Mouse (Mus musculus): ENCODE results near the gene Gm48551. TPM values are rescaled to one million over a fixed set of nuclear protein-coding genes. Genes with fewer than 3 reads are reported as not detected.

Gm48551 gene
- total RNA-seq, 2 experiments from 2014 or later, result 4.4 to 6.1 TPM

- no peak for DNase-seq (ENCODE audit: low spot score in 2 of 2)
- Histone ChIP-seq H3K27ac (no peak overlapping the region), H3K4me3 (no peak overlapping the region)
- TF ChIP-seq CTCF (conservative IDR thresholded peaks at IDR 0.05), result no peak
These were observed 20.6 kb upstream of the Gm48551 start for GRCm38 (mm10) chr10:81363436-81364346.

GRCm38 (mm10) chr10:81364666-81365065 is 19.6 kb upstream of the Gm48551 start:
- no peak for TF ChIP-seq CTCF (conservative IDR thresholded peaks at IDR 0.05)
- peak overlapping the region; percentile 19; the same call in 1 of the 2 replicates for H3K27ac ChIP-seq

GRCm38 (mm10) chr10:81365073-81365472 is 19.2 kb upstream of the Gm48551 start:
- no peak overlapping the region for H3K4me3 ChIP-seq
- no peak for TF ChIP-seq CTCF (conservative IDR thresholded peaks at IDR 0.05)
- no peak for DNase-seq (ENCODE audit: low spot score in 2 of 2)
- H3K27ac ChIP-seq, result peak overlapping the region; percentile 19

More at GRCm38 (mm10) chr10:81364666-81365065, 19.6 kb upstream of the Gm48551 start:
- no peak for DNase-seq (ENCODE audit: low spot score in 2 of 2)
- H3K4me3 ChIP-seq, result no peak overlapping the region

- no peak for DNase-seq (ENCODE audit: low spot score in 2 of 2)
- Histone ChIP-seq H3K27ac (peak within 1 kb of the TSS; percentile 28), H3K4me3 (no peak within 1 kb of the TSS)
- TF ChIP-seq CTCF (conservative IDR thresholded peaks at IDR 0.05), result no peak
These were observed 18.4 kb upstream of the Gm48551 start, which contains the start of gene 4930404N11Rik for GRCm38 (mm10) chr10:81365672-81366476. Gene 4930404N11Rik, minus strand, starts transcription at chr10:81365816.

GRCm38 (mm10) chr10:81366477-81367206 is 17.6 kb upstream of the Gm48551 start:
- DNase-seq (ENCODE audit: low spot score in 2 of 2), result no peak
- TF ChIP-seq CTCF (conservative IDR thresholded peaks at IDR 0.05), result no peak
- no peak overlapping the region for H3K4me3 ChIP-seq
- peak overlapping the region; percentile 28; the same call in 1 of the 2 replicates for H3K27ac ChIP-seq

- no peak for DNase-seq (ENCODE audit: low spot score in 2 of 2)
- TF ChIP-seq CTCF (conservative IDR thresholded peaks at IDR 0.05), result no peak
- no peak overlapping the region for H3K27ac ChIP-seq
- no peak overlapping the region for H3K4me3 ChIP-seq
These were observed 17.1 kb upstream of the Gm48551 start for GRCm38 (mm10) chr10:81367207-81367495.

- DNase-seq (ENCODE audit: low spot score in 2 of 2), result no peak
- no peak for TF ChIP-seq CTCF (conservative IDR thresholded peaks at IDR 0.05)
- H3K27ac ChIP-seq, result no peak overlapping the region
- H3K4me3 ChIP-seq, result no peak overlapping the region
These were observed 8.9 kb upstream of the Gm48551 start for GRCm38 (mm10) chr10:81375322-81375721.

- Histone ChIP-seq H3K27ac (no peak overlapping the region; the same call in 1 of the 2 replicates), H3K4me3 (peak overlapping the region; percentile 70; the same call in 1 of the 2 replicates)
- no peak for DNase-seq (ENCODE audit: low spot score in 2 of 2)
- 0 out of 2 replicates have a peak, but pooled peaks have one; percentile 4 for TF ChIP-seq CTCF (conservative IDR thresholded peaks at IDR 0.05)
These were observed 7.5 kb upstream of the Gm48551 start for GRCm38 (mm10) chr10:81376561-81377361.

GRCm38 (mm10) chr10:81377362-81377664 is 7.0 kb upstream of the Gm48551 start:
- no peak for DNase-seq (ENCODE audit: low spot score in 2 of 2)
- no peak overlapping the region; the same call in 1 of the 2 replicates for H3K27ac ChIP-seq
- no peak for TF ChIP-seq CTCF (conservative IDR thresholded peaks at IDR 0.05)
- H3K4me3 ChIP-seq, result peak overlapping the region; percentile 70

GRCm38 (mm10) chr10:81377793-81378552 is 6.3 kb upstream of the Gm48551 start, which contains the start of gene Fzr1:
Gene Fzr1, minus strand, starts transcription at chr10:81378516.
- no peak for TF ChIP-seq CTCF (conservative IDR thresholded peaks at IDR 0.05)
- DNase-seq (ENCODE audit: low spot score in 2 of 2), result peak in 1 of 2 experiments; percentile 36
- Histone ChIP-seq H3K4me3 (peak within 1 kb of the TSS; percentile 70), H3K27ac (peak within 1 kb of the TSS; percentile 92)

- DNase-seq (ENCODE audit: low spot score in 2 of 2), result peak; percentile 100
- Histone ChIP-seq H3K4me3 (peak overlapping the region; percentile 62), H3K27ac (peak overlapping the region; percentile 50; the same call in 1 of the 2 replicates)
- TF ChIP-seq CTCF (conservative IDR thresholded peaks at IDR 0.05), result no peak
These were observed 5.6 kb upstream of the Gm48551 start for GRCm38 (mm10) chr10:81378553-81379182.
